Mouse (Mus musculus) embryonic fibroblast, embryonic 13.5 days (primary cell): ENCODE results near the gene Hoxb8.

Experiments
- CTCF ChIP-seq: IDR thresholded peaks from 2 replicates; pipeline ENCODE4 v1.5.1; 2011; ENCODE audit warnings: mild to moderate bottlenecking, control low read depth, low read length, moderate library complexity, borderline replicate concordance; ENCODE audit not compliant: insufficient read depth
- POLR2A ChIP-seq: IDR thresholded peaks from 2 replicates; pipeline ENCODE4 v1.6.1; 2011; ENCODE audit warnings: low read depth, mild to moderate bottlenecking, control low read depth, low read length, moderate library complexity

DNA sequence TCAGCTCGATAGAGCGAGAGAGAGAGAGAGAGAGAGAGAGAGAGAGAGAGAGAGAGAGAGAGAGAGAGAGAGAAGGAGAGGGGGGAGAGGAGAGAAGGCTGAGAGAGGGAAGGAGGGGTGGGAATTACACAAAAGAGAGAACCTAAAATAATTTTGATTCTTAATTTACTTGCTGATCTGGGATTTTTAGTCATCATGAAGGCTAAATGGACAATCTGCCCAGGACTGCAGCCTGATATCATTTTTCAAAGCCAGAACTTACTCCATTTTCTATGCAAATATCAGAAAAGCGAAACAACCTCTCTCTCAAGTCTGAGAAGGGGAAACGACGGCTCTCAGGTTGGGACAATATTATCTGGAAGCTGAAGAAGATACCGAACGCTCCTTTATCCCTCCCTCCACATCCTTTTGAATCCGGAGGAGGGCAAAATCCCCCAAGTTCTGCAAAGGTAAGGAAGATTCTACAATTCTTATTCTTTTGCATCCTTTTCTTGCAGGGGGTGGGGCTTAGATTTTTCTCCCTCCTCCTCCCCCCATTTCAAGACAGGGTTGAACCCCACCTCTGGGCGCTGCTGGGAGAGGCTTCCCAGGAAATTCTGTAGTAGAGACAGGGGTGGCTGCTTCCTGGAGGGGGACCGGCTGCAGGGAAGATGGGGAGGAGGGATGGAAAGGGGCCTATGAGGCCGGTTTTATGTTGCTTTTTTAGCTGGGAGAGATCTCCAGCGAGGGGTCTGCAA, 11.0 kb downstream of the Hoxb8 start:
- TF ChIP-seq CTCF (no peak), POLR2A (peak; percentile 28; the same call in 1 of the 2 replicates)
